Mouse (Mus musculus) CH12.LX (cell line): ENCODE results near the gene Tbrg1. TPM values are rescaled to one million over a fixed set of nuclear protein-coding genes. Genes with fewer than 3 reads are reported as not detected.

Experiments
- DNase-seq: peaks from one replicate; pipeline ENCODE4 v3.0.0-alpha.2; 2013; ENCODE audit errors: extremely low read depth
- H3K27ac ChIP-seq: 2 replicates; pipeline ENCODE4 v1.5.1; 2012; ENCODE audit warnings: low read depth, mild to moderate bottlenecking, control low read depth, moderate library complexity; ENCODE audit not compliant: insufficient read depth
- H3K27me3 ChIP-seq: replicated peaks from 2 replicates; pipeline ENCODE3; 2012; ENCODE audit warnings: inconsistent platforms
- H3K36me3 ChIP-seq, 2 experiments: replicated peaks in 1 of 2; 2 replicates each; pipeline versions ENCODE3 to v1.6.1; 2012; ENCODE audit warnings: inconsistent platforms in 1 of 2, low read length in 1 of 2, mild to moderate bottlenecking in 1 of 2, mixed read lengths in 1 of 2, moderate library complexity in 1 of 2; ENCODE audit not compliant: control insufficient read depth in 1 of 2, insufficient read depth in 1 of 2
- H3K4me1 ChIP-seq, 2 experiments: 2 replicates each; pipeline ENCODE4 v1.6.1; 2012; ENCODE audit warnings: inconsistent platforms in 1 of 2, moderate library complexity in 1 of 2; ENCODE audit not compliant: insufficient read depth in 2 of 2, control insufficient read depth in 1 of 2
- H3K4me2 ChIP-seq: 2 replicates; pipeline ENCODE4 v1.6.1; 2012; ENCODE audit warnings: low read depth, mild to moderate bottlenecking, control low read depth; ENCODE audit not compliant: poor library complexity, insufficient read depth, severe bottlenecking
- H3K4me3 ChIP-seq, 3 experiments: fragments of 150-350 bp in 1 of 3; sonication (generic) in 1 of 3; replicated peaks in 1 of 3; 2 replicates each; pipeline versions ENCODE3 to v1.5.1; 2011 to 2012; ENCODE audit warnings: low read depth in 2 of 3, low read length in 2 of 3, mild to moderate bottlenecking in 2 of 3, moderate library complexity in 2 of 3, control low read depth in 1 of 3, improper control_type of control experiment in 1 of 3, inconsistent platforms in 1 of 3, mixed read lengths in 1 of 3; ENCODE audit not compliant: poor library complexity in 1 of 3
- H3K79me2 ChIP-seq: replicated peaks from 2 replicates; pipeline ENCODE4 v1.6.1; 2012; ENCODE audit warnings: mild to moderate bottlenecking, moderate library complexity; ENCODE audit not compliant: control insufficient read depth, poor library complexity, insufficient read depth, severe bottlenecking; ENCODE audit errors: extremely low read depth
- H3K9ac ChIP-seq: 2 replicates; pipeline ENCODE4 v1.6.1; 2012; ENCODE audit warnings: low read depth, mild to moderate bottlenecking, control low read depth, moderate library complexity; ENCODE audit not compliant: insufficient read depth
- H3K9me3 ChIP-seq: replicated peaks from 2 replicates; pipeline ENCODE3; 2012; ENCODE audit warnings: low read length, inconsistent platforms, mixed read lengths
- CHD1 ChIP-seq: IDR thresholded peaks from 2 replicates; pipeline ENCODE4 v1.6.1; 2012; ENCODE audit warnings: low read depth, low read length, improper control_type of control experiment, inconsistent platforms
- CHD2 ChIP-seq: IDR thresholded peaks from 2 replicates; pipeline ENCODE4 v1.6.1; 2011; ENCODE audit warnings: low read length, improper control_type of control experiment
- E2F4 ChIP-seq: IDR thresholded peaks from 2 replicates; pipeline ENCODE4 v1.6.1; 2011; ENCODE audit warnings: low read depth, low read length, improper control_type of control experiment; ENCODE audit not compliant: insufficient replicate concordance
- ELF1 ChIP-seq: IDR thresholded peaks from 2 replicates; pipeline ENCODE4 v1.6.1; 2014; ENCODE audit warnings: low read depth, mild to moderate bottlenecking, inconsistent platforms, low read length, improper control_type of control experiment
- ETS1 ChIP-seq: conservative IDR thresholded peaks from 2 replicates; pipeline ENCODE4 v1.6.1; 2012; ENCODE audit warnings: low read depth, mild to moderate bottlenecking, inconsistent platforms, low read length, improper control_type of control experiment, moderate library complexity
- GABPA ChIP-seq: IDR thresholded peaks from 2 replicates; pipeline ENCODE4 v1.6.1; 2012; ENCODE audit warnings: low read depth, low read length, improper control_type of control experiment, inconsistent platforms; ENCODE audit not compliant: insufficient replicate concordance
- JUND ChIP-seq: conservative IDR thresholded peaks from 2 replicates; pipeline ENCODE4 v1.6.1; 2011; ENCODE audit warnings: low read depth, low read length, improper control_type of control experiment
- KAT2A ChIP-seq: IDR thresholded peaks from 2 replicates; pipeline ENCODE4 v1.6.1; 2012; ENCODE audit warnings: low read length, improper control_type of control experiment, inconsistent platforms; ENCODE audit not compliant: insufficient replicate concordance
- MAFK ChIP-seq: IDR thresholded peaks from 2 replicates; pipeline ENCODE4 v1.6.1; 2011; ENCODE audit warnings: low read length, improper control_type of control experiment; ENCODE audit not compliant: insufficient replicate concordance
- MAZ ChIP-seq: IDR thresholded peaks from 2 replicates; pipeline ENCODE4 v1.6.1; 2012; ENCODE audit warnings: low read depth, mild to moderate bottlenecking, inconsistent platforms, low read length, improper control_type of control experiment, moderate library complexity
- MEF2A ChIP-seq: IDR thresholded peaks from 2 replicates; pipeline ENCODE4 v1.6.1; 2014; ENCODE audit warnings: low read depth, mild to moderate bottlenecking, inconsistent platforms, low read length, improper control_type of control experiment, borderline replicate concordance
- MXI1 ChIP-seq: IDR thresholded peaks from 2 replicates; pipeline ENCODE4 v1.6.1; 2011; ENCODE audit warnings: mild to moderate bottlenecking, low read depth, low read length, improper control_type of control experiment
- POLR2A ChIP-seq: IDR thresholded peaks from 2 replicates; pipeline ENCODE4 v1.6.1; 2011; ENCODE audit warnings: low read depth, mild to moderate bottlenecking, improper control_type of control experiment, low read length
- POLR2AphosphoS2 ChIP-seq: IDR thresholded peaks from 2 replicates; pipeline ENCODE4 v1.6.1; 2011; ENCODE audit warnings: low read depth, low read length, improper control_type of control experiment
- SIN3A ChIP-seq: IDR thresholded peaks from 2 replicates; pipeline ENCODE4 v1.6.1; 2012; ENCODE audit warnings: low read length, improper control_type of control experiment, inconsistent platforms
- SMC3 ChIP-seq: IDR thresholded peaks from 2 replicates; pipeline ENCODE4 v1.6.1; 2011; ENCODE audit warnings: low read depth, low read length, improper control_type of control experiment
- TCF12 ChIP-seq: IDR thresholded peaks from 2 replicates; pipeline ENCODE4 v1.6.1; 2014; ENCODE audit warnings: low read depth, mild to moderate bottlenecking, inconsistent platforms, low read length, improper control_type of control experiment
- ZC3H11A ChIP-seq: IDR thresholded peaks from 2 replicates; pipeline ENCODE4 v1.6.1; 2012; ENCODE audit warnings: low read depth, mild to moderate bottlenecking, inconsistent platforms, low read length, improper control_type of control experiment
- ZKSCAN1 ChIP-seq: IDR thresholded peaks from 2 replicates; pipeline ENCODE4 v1.6.1; 2012; ENCODE audit warnings: low read depth, inconsistent platforms, low read length, improper control_type of control experiment, borderline replicate concordance
- ZMIZ1 ChIP-seq: IDR thresholded peaks from 2 replicates; pipeline ENCODE4 v1.6.1; 2012; ENCODE audit warnings: low read depth, mild to moderate bottlenecking, inconsistent platforms, low read length, improper control_type of control experiment
- dilution Hi-C: fragments of 300-500 bp; cut with MboI; formaldehyde crosslinking; loops from 2 replicates; pipeline ENCODE4 v1.14.3; 2020; ENCODE audit warnings: low sequenced_read_pairs; ENCODE audit not compliant: extremely low pct_unique_long_range_greater_than_20kb, extremely low pct_ligation_motif_present
- in situ Hi-C: fragments of 300-500 bp; cut with MboI; formaldehyde crosslinking; loops from 3 replicates; pipeline ENCODE4 v1.14.3; 2019; ENCODE audit warnings: low sequenced_read_pairs, low pct_ligation_motif_present, low pct_unique_long_range_greater_than_20kb, mixed read lengths
- polyA plus RNA-seq: library from polyadenylated mRNA; unstranded; fragments of >175 nt; gene quantifications from 2 replicates; pipeline ENCODE4 v1.2.1, GENCODE M21; 2012; ENCODE audit warnings: low read depth; ENCODE audit not compliant: insufficient read length
- total RNA-seq, 2 experiments: library from RNA; depleted of rRNA; stranded (reverse); fragments of 300-350 nt in 1 of 2; fragments of >200 nt in 1 of 2; gene quantifications; 2 replicates each; pipeline ENCODE4 v1.2.3; 2012 to 2014

Tbrg1 gene
- total and polyA plus RNA-seq, 3 experiments: 97.4 to 115 (median 103) TPM

DNA sequence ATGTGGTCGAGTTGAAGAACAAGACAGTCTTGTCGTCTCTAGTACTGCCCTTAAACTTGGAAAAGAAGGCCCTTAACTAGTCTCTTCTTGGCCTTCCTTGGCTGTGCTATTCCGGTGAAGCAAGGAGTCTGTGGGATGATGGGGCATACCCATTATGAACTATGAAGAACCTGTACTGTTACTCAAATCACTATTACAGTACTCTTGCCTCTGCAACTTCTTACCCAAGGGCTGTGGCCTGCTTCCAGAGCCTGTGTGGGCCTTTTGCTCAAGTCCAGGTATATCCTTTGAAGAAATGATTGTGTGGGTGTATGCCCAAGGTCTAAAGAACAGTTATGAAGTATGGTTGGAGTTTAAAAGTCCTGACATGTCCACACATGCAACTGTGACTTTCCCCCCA, 13.1 kb upstream of the Tbrg1 start:
- dilution Hi-C loops: no loop called here
- no peak for DNase-seq
- Histone ChIP-seq H3K79me2 (no peaks in the 10 kb centered on the region), H3K4me2 (no peak overlapping the region), H3K9me3 (peaks cover 3% of the 10 kb centered on the region), H3K36me3 (no peaks in the 10 kb centered on the region), H3K4me3 (no peak overlapping the region), H3K4me1 (peaks cover 4 to 7% of the 10 kb centered on the region in 2 experiments; a peak in 2 of 4 replicates), H3K27ac (no peak overlapping the region), H3K9ac (no peak overlapping the region), H3K27me3 (no peaks in the 10 kb centered on the region)
- no peak for TF ChIP-seq ZKSCAN1
- no peak for TF ChIP-seq GABPA
- TF ChIP-seq ZC3H11A: no peak
- TF ChIP-seq POLR2A: no peak
- in situ Hi-C loops: no loop called here

DNA sequence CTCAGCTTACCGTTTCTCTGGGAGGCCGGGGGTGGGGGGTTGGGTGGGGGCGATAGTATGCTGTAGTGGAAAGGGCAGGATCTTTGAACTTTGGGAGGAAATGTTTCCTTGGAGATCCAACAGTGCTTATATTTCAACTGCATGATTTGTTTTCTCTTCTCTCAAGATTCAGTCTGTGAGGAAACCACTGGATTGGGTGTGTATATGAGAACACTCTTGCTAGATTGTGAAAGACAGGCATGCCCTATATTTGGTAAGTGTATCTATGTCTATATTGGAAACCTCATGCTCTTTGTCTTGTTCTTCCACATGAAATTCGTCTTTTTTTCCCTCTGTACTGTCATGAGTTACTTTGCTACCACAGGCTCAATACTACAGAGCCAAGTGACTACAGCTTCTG, 12.6 kb upstream of the Tbrg1 start:
- no peak overlapping the region for H3K27ac ChIP-seq
- peaks cover 4 to 7% of the 10 kb centered on the region in 2 experiments; a peak in 2 of 4 replicates for H3K4me1 ChIP-seq
- H3K4me2 ChIP-seq: no peak overlapping the region
- H3K79me2 ChIP-seq: no peaks in the 10 kb centered on the region
- dilution Hi-C loops: no loop called here
- H3K4me3 ChIP-seq: no peak overlapping the region
- TF ChIP-seq ZC3H11A: no peak
- no peak for TF ChIP-seq CHD1
- no peak for TF ChIP-seq SMC3
- no peak for TF ChIP-seq E2F4
- no peak for TF ChIP-seq MEF2A
- no peak for TF ChIP-seq MXI1
- no peak for TF ChIP-seq ELF1
- TF ChIP-seq TCF12: no peak
- no peak for TF ChIP-seq POLR2AphosphoS2
- TF ChIP-seq ZMIZ1: no peak
- no peak for TF ChIP-seq SIN3A
- no peak for TF ChIP-seq MAZ
- TF ChIP-seq MAFK: no peak
- no peak for TF ChIP-seq JUND
- no peak for TF ChIP-seq ETS1
- TF ChIP-seq KAT2A: no peak
- no peak for TF ChIP-seq CHD2
- TF ChIP-seq GABPA: no peak
- H3K36me3 ChIP-seq: no peaks in the 10 kb centered on the region
- H3K9ac ChIP-seq: no peak overlapping the region
- no peaks in the 10 kb centered on the region for H3K27me3 ChIP-seq
- in situ Hi-C loops: no loop called here
- DNase-seq: no peak
- peaks cover 3% of the 10 kb centered on the region for H3K9me3 ChIP-seq
